1 mouse cellular context compared by ENCODE assay signal in the genomic region with DNA sequence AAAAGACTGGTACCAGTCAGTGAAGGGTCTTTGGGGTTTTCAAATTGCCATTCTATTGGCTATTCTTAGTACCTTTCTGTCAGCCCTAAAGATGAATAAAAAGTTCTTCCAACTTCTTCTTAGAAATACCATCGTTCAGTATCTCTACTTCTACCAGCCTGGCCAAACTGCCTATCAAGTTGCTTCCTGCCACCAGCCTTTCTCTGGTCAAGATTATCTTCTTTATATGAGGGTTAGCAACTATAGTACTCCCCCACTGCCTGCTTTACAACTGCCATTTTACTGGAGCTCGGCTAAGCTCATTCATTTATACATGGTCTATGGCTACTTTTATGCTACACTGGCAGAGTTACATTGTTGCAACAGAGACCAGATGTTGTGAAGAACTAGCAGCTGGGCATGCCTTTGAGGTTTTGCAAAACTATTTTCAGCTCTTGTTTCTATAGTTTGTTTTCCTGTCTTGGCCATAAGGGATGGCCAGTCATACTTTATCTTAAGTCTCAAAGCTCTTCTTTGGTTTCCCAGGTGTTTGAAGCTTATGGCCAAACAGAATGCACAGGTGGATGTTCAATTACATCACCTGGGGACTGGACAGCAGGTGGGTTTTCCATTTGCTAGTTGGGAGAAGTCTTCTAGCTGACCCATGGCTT.
TF ChIP-seq lines count a peak whose summit lies in the region.

No protein-coding gene starts in this region.

TF ChIP-seq in MEL, 35 proteins besides CTCF, POLR2A, EP300 and RAD21:
- no peak for TF ChIP-seq MEF2A (IDR thresholded peaks at IDR 0.05; ENCODE audit: extremely low read depth, insufficient replicate concordance, low read depth, low read length, poor library complexity, severe bottlenecking)
- peak; percentile 78 for TF ChIP-seq POLR2AphosphoS2 (IDR thresholded peaks at IDR 0.05; ENCODE audit: low read length)
- TF ChIP-seq MAX (IDR thresholded peaks at IDR 0.05; ENCODE audit: low read length), result no peak
- TF ChIP-seq ETS1 (IDR thresholded peaks at IDR 0.05; ENCODE audit: low read depth, low read length), result peak; percentile 73
- no peak; the same call in 1 of the 2 replicates for TF ChIP-seq ELF1 (IDR thresholded peaks at IDR 0.05; ENCODE audit: low read depth, low read length)
- peak; percentile 86 for TF ChIP-seq SIN3A (IDR thresholded peaks at IDR 0.05; ENCODE audit: low read length)
- no peak for TF ChIP-seq ZNF384 (IDR thresholded peaks at IDR 0.05; ENCODE audit: low read depth, low read length)
- no peak for TF ChIP-seq USF2 (IDR thresholded peaks at IDR 0.05; ENCODE audit: borderline replicate concordance in 1 of 2, insufficient read depth in 1 of 2, low read depth in 1 of 2, low read length in 2 of 2)
- TF ChIP-seq GABPA (IDR thresholded peaks at IDR 0.05; ENCODE audit: low read depth, low read length), result no peak
- TF ChIP-seq UBTF (IDR thresholded peaks at IDR 0.05; ENCODE audit: borderline replicate concordance, insufficient read depth, low read depth, low read length), result no peak
- TF ChIP-seq KAT2A (conservative IDR thresholded peaks at IDR 0.05; ENCODE audit: low read depth, low read length), result no peak; the same call in 1 of the 2 replicates
- 0 out of 2 replicates have a peak, but pooled peaks have one; percentile 65 for TF ChIP-seq CHD1 (IDR thresholded peaks at IDR 0.05; ENCODE audit: low read depth, low read length)
- TF ChIP-seq ZMIZ1 (IDR thresholded peaks at IDR 0.05; ENCODE audit: low read depth, low read length), result 0 out of 2 replicates have a peak, but pooled peaks have one; percentile 7
- peak; percentile 26; the same call in 1 of the 2 replicates for TF ChIP-seq NELFE (IDR thresholded peaks at IDR 0.05; ENCODE audit: low read depth, low read length)
- TF ChIP-seq BHLHE40 (IDR thresholded peaks at IDR 0.05; ENCODE audit: borderline replicate concordance, low read depth, low read length), result no peak
- peak; percentile 83 for TF ChIP-seq MYB (IDR thresholded peaks at IDR 0.05; ENCODE audit: low read depth, low read length)
- peak; percentile 64 for TF ChIP-seq TCF12 (IDR thresholded peaks at IDR 0.05; ENCODE audit: low read depth, low read length)
- TF ChIP-seq MAFK (IDR thresholded peaks at IDR 0.05; ENCODE audit: borderline replicate concordance, low read depth, low read length), result 0 out of 2 replicates have a peak, but pooled peaks have one; percentile 7
- peak; percentile 19; the same call in 1 of the 2 replicates for TF ChIP-seq TAL1 (IDR thresholded peaks at IDR 0.05; ENCODE audit: low read length)
- TF ChIP-seq CHD2 (IDR thresholded peaks at IDR 0.05; ENCODE audit: low read length), result no peak
- TF ChIP-seq MXI1 (IDR thresholded peaks at IDR 0.05; ENCODE audit: low read depth, low read length), result 0 out of 2 replicates have a peak, but pooled peaks have one; percentile 34
- TF ChIP-seq JUND (IDR thresholded peaks at IDR 0.05; ENCODE audit: low read depth, low read length), result 0 out of 2 replicates have a peak, but pooled peaks have one; percentile 17
- peak; percentile 66; the same call in 1 of the 2 replicates for TF ChIP-seq GATA1 (IDR thresholded peaks at IDR 0.05; ENCODE audit: low read depth, low read length)
- peak; percentile 45; the same call in 1 of the 2 replicates for TF ChIP-seq RCOR1 (IDR thresholded peaks at IDR 0.05; ENCODE audit: low read depth, low read length)
- TF ChIP-seq ZKSCAN1 (IDR thresholded peaks at IDR 0.05; ENCODE audit: low read depth, low read length), result no peak
